ENCODE assay signal across 14 mouse cellular contexts in the genomic region with DNA sequence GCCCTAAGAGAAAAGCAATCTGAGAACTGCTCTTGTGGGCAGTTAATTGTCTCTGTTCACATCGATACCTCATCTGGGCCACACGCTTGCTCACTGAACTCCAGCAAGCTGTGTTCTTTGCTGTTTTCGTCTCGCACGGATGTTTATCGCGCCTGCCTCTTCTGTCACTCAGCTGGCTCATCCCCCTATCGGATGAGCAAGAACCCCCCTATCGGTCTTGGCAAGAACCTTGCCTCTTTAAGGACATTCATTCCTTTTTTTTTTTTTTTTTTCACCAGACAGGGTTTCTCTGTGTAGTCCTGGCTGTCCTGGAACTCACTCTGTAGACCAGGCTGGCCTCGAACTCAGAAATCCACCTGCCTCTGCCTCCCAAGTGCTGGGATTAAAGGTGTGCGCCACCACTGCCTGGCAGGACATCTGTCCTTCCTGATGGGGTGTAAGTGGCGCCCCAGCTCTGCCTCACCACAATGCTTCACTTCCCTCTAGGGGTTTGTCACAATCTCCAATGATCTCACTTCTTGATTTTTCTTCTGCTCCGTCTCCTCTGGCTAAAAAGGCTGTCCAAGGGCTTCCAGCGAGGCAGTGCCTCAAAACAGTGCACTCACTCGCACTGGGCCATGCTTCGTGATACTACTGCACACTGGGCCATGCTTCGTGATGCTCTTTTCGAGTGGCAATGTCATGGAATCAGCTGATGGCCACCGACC. TPM values are rescaled to one million over a fixed set of nuclear protein-coding genes. Genes with fewer than 3 reads are reported as not detected.
DNase-seq lines count a peak whose midpoint lies in the region; ATAC-seq lines count a peak whose summit lies in the region.
"Had no signal": no experiment of that assay in that cellular context is flagged by ENCODE, and none has a peak within 500 bp of the region (broad histone marks: within the 10 kb centered on the region; RNA-seq: fewer than 3 reads in every experiment).

No protein-coding gene starts in this region.

- peak overlapping the region; percentile 77 for H3K27ac ChIP-seq in brown adipose tissue, adult 24 weeks (replicated peaks; ENCODE audit: low read depth, low read length)
- H3K27ac ChIP-seq in hindbrain, embryonic 13.5 days: no peak overlapping the region
- H3K27ac ChIP-seq: hindbrain, embryonic 15.5 days; limb, embryonic 13.5 days had no signal

- H3K9ac ChIP-seq in hindbrain, embryonic 13.5 days: no peak overlapping the region
- H3K9ac ChIP-seq: heart, embryonic 12.5 days; hindbrain, embryonic 15.5 days; limb, embryonic 13.5 days had no signal

- WGBS in hindbrain, embryonic 13.5 days: 87% methylated on average over 19 of the region's 19 CpGs

- DNase-seq in 416B (ENCODE audit: low read depth): peak; percentile 63
- DNase-seq in A20 (ENCODE audit: low read depth, low spot score): peak; percentile 60
- peak; percentile 44 to 69 for DNase-seq in natural killer cell, adult 2 months (ENCODE audit: low spot score in 2 of 2)
- no peak for DNase-seq in frontal cortex, postnatal 25 days (ENCODE audit: low spot score in 2 of 2)
- DNase-seq in adipocyte (ENCODE audit: low spot score): no peak
- DNase-seq: adrenal gland, adult 8-10 months; kidney, adult 9 months; retina, postnatal 1 day had no signal

- H3K4me3 ChIP-seq in brown adipose tissue, adult 24 weeks (ENCODE audit: insufficient read depth, low read depth, low read length): no peak overlapping the region
- no peak overlapping the region for H3K4me3 ChIP-seq in hindbrain, embryonic 13.5 days
- H3K4me3 ChIP-seq: heart, embryonic 12.5 days; hindbrain, embryonic 15.5 days; limb, embryonic 13.5 days had no signal

- ATAC-seq in hindbrain, embryonic 13.5 days (ENCODE audit: low FRiP score): no peak

- H3K9me3 ChIP-seq in hindbrain, embryonic 13.5 days: no peaks in the 10 kb centered on the region
- H3K9me3 ChIP-seq: heart, embryonic 12.5 days; hindbrain, embryonic 15.5 days; limb, embryonic 13.5 days had no signal

- no peaks in the 10 kb centered on the region for H3K36me3 ChIP-seq in hindbrain, embryonic 13.5 days
- H3K36me3 ChIP-seq: heart, embryonic 12.5 days; hindbrain, embryonic 15.5 days; limb, embryonic 13.5 days had no signal

- H3K27me3 ChIP-seq in hindbrain, embryonic 13.5 days: no peaks in the 10 kb centered on the region
- H3K27me3 ChIP-seq: heart, embryonic 12.5 days; hindbrain, embryonic 15.5 days; limb, embryonic 13.5 days had no signal

- H3K4me1 ChIP-seq in brown adipose tissue, adult 24 weeks (ENCODE audit: control insufficient read depth, insufficient read depth, insufficient read length, low read length): peaks cover 9% of the 10 kb centered on the region
- peaks cover 8% of the 10 kb centered on the region for H3K4me1 ChIP-seq in hindbrain, embryonic 13.5 days (replicated peaks)

- H3K4me2 ChIP-seq in hindbrain, embryonic 13.5 days: no peak overlapping the region
- H3K4me2 ChIP-seq: heart, embryonic 12.5 days; hindbrain, embryonic 15.5 days; limb, embryonic 13.5 days had no signal

RNA-seq across cellular contexts. Expression of a gene that starts 8.0 kb away (rescaled TPM):
- polyA plus RNA-seq in brown adipose tissue, adult 24 weeks (2012; ENCODE audit: insufficient read depth, insufficient read length, missing spikeins): 352 and 400 TPM in 2 replicates
- 840 and 841 TPM in 2 replicates for polyA plus RNA-seq in hindbrain, embryonic 13.5 days (2015; fragmentation: Nextera tagmentation; extraction: Ambion mirVana)

RNA-seq across cellular contexts. Expression of a gene that starts 44.1 kb away (rescaled TPM):
- not detected in 2 replicates for polyA plus RNA-seq in brown adipose tissue, adult 24 weeks (2012; ENCODE audit: insufficient read depth, insufficient read length, missing spikeins)
- not detected in 2 replicates for polyA plus RNA-seq in hindbrain, embryonic 13.5 days (2015; fragmentation: Nextera tagmentation; extraction: Ambion mirVana)
- polyA plus RNA-seq: heart, embryonic 12.5 days; hindbrain, embryonic 15.5 days; limb, embryonic 13.5 days; stomach, embryonic 14.5 days had no signal

Comparison
In these comparisons a context has a peak if more than half of its experiments do, and no peak if none do; other contexts are left out.
1. DNase-seq: peak in 416B (single experiment), A20 (single experiment) and natural killer cell, adult 2 months (2 of 2); none in frontal cortex, postnatal 25 days (0 of 2) and adipocyte (single experiment).